Mouse (Mus musculus): Measurements from ENCODE around the gene Nfib. TPM values are rescaled to one million over a fixed set of nuclear protein-coding genes. Genes with fewer than 3 reads are reported as not detected.

Nfib gene
- polyA plus RNA-seq, 1 experiment: 7.7 TPM

GRCm38 (mm10) chr4:82359110-82359509 is 346.4 kb downstream of the Nfib start:
- H3ac ChIP-seq (ENCODE audit: control insufficient read depth, insufficient read length): no peak overlapping the region
- no peaks in the 10 kb centered on the region for H3K36me3 ChIP-seq (ENCODE audit: control insufficient read depth, insufficient read depth)
- H3K79me2 ChIP-seq (ENCODE audit: control insufficient read depth, insufficient read depth): peaks cover 4% of the 10 kb centered on the region
- no peak for TF ChIP-seq TCF3 (IDR thresholded peaks at IDR 0.05; ENCODE audit: insufficient read length, low read depth)
- TF ChIP-seq TCF12 (IDR thresholded peaks at IDR 0.05; ENCODE audit: insufficient read depth, poor library complexity, severe bottlenecking): no peak
- no peak for TF ChIP-seq POLR2A (IDR thresholded peaks at IDR 0.05; ENCODE audit: insufficient read length, low read depth)
- TF ChIP-seq USF1 (IDR thresholded peaks at IDR 0.05; ENCODE audit: low read depth): no peak
- TF ChIP-seq SRF (IDR thresholded peaks at IDR 0.05; ENCODE audit: control insufficient read depth, insufficient read length, low read depth): no peak
- TF ChIP-seq E2F4 (IDR thresholded peaks at IDR 0.05; ENCODE audit: insufficient read depth): no peak
- TF ChIP-seq POLR2AphosphoS2 (IDR thresholded peaks at IDR 0.05; ENCODE audit: insufficient read length, low read depth): no peak
- no peak for TF ChIP-seq CEBPB (IDR thresholded peaks at IDR 0.05; ENCODE audit: insufficient read depth, poor library complexity, severe bottlenecking)
- no peak for TF ChIP-seq REST (IDR thresholded peaks at IDR 0.05; ENCODE audit: insufficient read depth, insufficient read length)
- TF ChIP-seq MYOD1 (IDR thresholded peaks at IDR 0.05; ENCODE audit: control insufficient read depth in 1 of 3, insufficient read length in 2 of 3, low read depth in 2 of 3): no peak
- TF ChIP-seq MYOG (IDR thresholded peaks at IDR 0.05; ENCODE audit: control insufficient read depth in 1 of 3, insufficient read depth in 1 of 3, insufficient read length in 2 of 3, low read depth in 2 of 3): no peak
- no peaks in the 10 kb centered on the region for H3K27me3 ChIP-seq (ENCODE audit: control insufficient read depth, insufficient read depth, insufficient read length)
- no peak overlapping the region for H3K4me2 ChIP-seq (ENCODE audit: low read depth)
- no peak overlapping the region for H3K4me3 ChIP-seq

- no peaks in the 10 kb centered on the region for H3K79me2 ChIP-seq (ENCODE audit: control insufficient read depth, insufficient read depth)
- no peaks in the 10 kb centered on the region for H3K27me3 ChIP-seq (ENCODE audit: control insufficient read depth, insufficient read depth, insufficient read length)
- no peak overlapping the region for H3K4me2 ChIP-seq (ENCODE audit: low read depth)
- TF ChIP-seq REST (IDR thresholded peaks at IDR 0.05; ENCODE audit: insufficient read depth, insufficient read length) (no peak), POLR2A (IDR thresholded peaks at IDR 0.05; ENCODE audit: insufficient read length, low read depth) (no peak), POLR2AphosphoS2 (IDR thresholded peaks at IDR 0.05; ENCODE audit: insufficient read length, low read depth) (no peak), TCF3 (IDR thresholded peaks at IDR 0.05; ENCODE audit: insufficient read length, low read depth) (no peak), SRF (IDR thresholded peaks at IDR 0.05; ENCODE audit: control insufficient read depth, insufficient read length, low read depth) (no peak), E2F4 (IDR thresholded peaks at IDR 0.05; ENCODE audit: insufficient read depth) (no peak), MYOG (IDR thresholded peaks at IDR 0.05; ENCODE audit: control insufficient read depth in 1 of 3, insufficient read depth in 1 of 3, insufficient read length in 2 of 3, low read depth in 2 of 3) (no peak), MYOD1 (IDR thresholded peaks at IDR 0.05; ENCODE audit: control insufficient read depth in 1 of 3, insufficient read length in 2 of 3, low read depth in 2 of 3) (no peak), TCF12 (IDR thresholded peaks at IDR 0.05; ENCODE audit: insufficient read depth, poor library complexity, severe bottlenecking) (no peak), CEBPB (IDR thresholded peaks at IDR 0.05; ENCODE audit: insufficient read depth, poor library complexity, severe bottlenecking) (no peak), USF1 (IDR thresholded peaks at IDR 0.05; ENCODE audit: low read depth) (no peak), MAX (IDR thresholded peaks at IDR 0.05; ENCODE audit: low read depth) (no peak)
- H3ac ChIP-seq (ENCODE audit: control insufficient read depth, insufficient read length): no peak overlapping the region
- H3K36me3 ChIP-seq (ENCODE audit: control insufficient read depth, insufficient read depth): peaks cover 5% of the 10 kb centered on the region
- no peak overlapping the region for H3K4me3 ChIP-seq
These were observed 356.5 kb downstream of the Nfib start for GRCm38 (mm10) chr4:82349006-82349405.

GRCm38 (mm10) chr4:82344787-82345186 is 360.8 kb downstream of the Nfib start:
- Histone ChIP-seq H3K36me3 (ENCODE audit: control insufficient read depth, insufficient read depth) (no peaks in the 10 kb centered on the region), H3K27me3 (ENCODE audit: control insufficient read depth, insufficient read depth, insufficient read length) (no peaks in the 10 kb centered on the region), H3K4me3 (no peak overlapping the region), H3K4me2 (ENCODE audit: low read depth) (no peak overlapping the region), H3K79me2 (ENCODE audit: control insufficient read depth, insufficient read depth) (no peaks in the 10 kb centered on the region), H3ac (ENCODE audit: control insufficient read depth, insufficient read length) (no peak overlapping the region)
- no peak for TF ChIP-seq TCF3 (IDR thresholded peaks at IDR 0.05; ENCODE audit: insufficient read length, low read depth)
- no peak for TF ChIP-seq REST (IDR thresholded peaks at IDR 0.05; ENCODE audit: insufficient read depth, insufficient read length)
- no peak for TF ChIP-seq TCF12 (IDR thresholded peaks at IDR 0.05; ENCODE audit: insufficient read depth, poor library complexity, severe bottlenecking)
- no peak for TF ChIP-seq POLR2AphosphoS2 (IDR thresholded peaks at IDR 0.05; ENCODE audit: insufficient read length, low read depth)
- no peak for TF ChIP-seq CEBPB (IDR thresholded peaks at IDR 0.05; ENCODE audit: insufficient read depth, poor library complexity, severe bottlenecking)
- TF ChIP-seq USF1 (IDR thresholded peaks at IDR 0.05; ENCODE audit: low read depth): no peak
- no peak for TF ChIP-seq E2F4 (IDR thresholded peaks at IDR 0.05; ENCODE audit: insufficient read depth)
- TF ChIP-seq MYOG (IDR thresholded peaks at IDR 0.05; ENCODE audit: control insufficient read depth in 1 of 3, insufficient read depth in 1 of 3, insufficient read length in 2 of 3, low read depth in 2 of 3): no peak
- TF ChIP-seq MYOD1 (IDR thresholded peaks at IDR 0.05; ENCODE audit: control insufficient read depth in 1 of 3, insufficient read length in 2 of 3, low read depth in 2 of 3): no peak
- no peak for TF ChIP-seq POLR2A (IDR thresholded peaks at IDR 0.05; ENCODE audit: insufficient read length, low read depth)

GRCm38 (mm10) chr4:82344224-82344623 is 361.3 kb downstream of the Nfib start:
- no peak overlapping the region for H3K4me3 ChIP-seq

More at GRCm38 (mm10) chr4:82344224-82344623, 361.3 kb downstream of the Nfib start:
- no peaks in the 10 kb centered on the region for H3K36me3 ChIP-seq (ENCODE audit: control insufficient read depth, insufficient read depth)
- H3K79me2 ChIP-seq (ENCODE audit: control insufficient read depth, insufficient read depth): no peaks in the 10 kb centered on the region
- no peak for TF ChIP-seq MAX (IDR thresholded peaks at IDR 0.05; ENCODE audit: low read depth)
- no peak for TF ChIP-seq TCF3 (IDR thresholded peaks at IDR 0.05; ENCODE audit: insufficient read length, low read depth)
- TF ChIP-seq USF1 (IDR thresholded peaks at IDR 0.05; ENCODE audit: low read depth): no peak
- no peak for TF ChIP-seq E2F4 (IDR thresholded peaks at IDR 0.05; ENCODE audit: insufficient read depth)
- TF ChIP-seq MYOG (IDR thresholded peaks at IDR 0.05; ENCODE audit: control insufficient read depth in 1 of 3, insufficient read depth in 1 of 3, insufficient read length in 2 of 3, low read depth in 2 of 3): no peak
- no peak for TF ChIP-seq SRF (IDR thresholded peaks at IDR 0.05; ENCODE audit: control insufficient read depth, insufficient read length, low read depth)
- no peak for TF ChIP-seq POLR2A (IDR thresholded peaks at IDR 0.05; ENCODE audit: insufficient read length, low read depth)
- TF ChIP-seq POLR2AphosphoS2 (IDR thresholded peaks at IDR 0.05; ENCODE audit: insufficient read length, low read depth): no peak
- no peak for TF ChIP-seq REST (IDR thresholded peaks at IDR 0.05; ENCODE audit: insufficient read depth, insufficient read length)
- no peak for TF ChIP-seq TCF12 (IDR thresholded peaks at IDR 0.05; ENCODE audit: insufficient read depth, poor library complexity, severe bottlenecking)
- TF ChIP-seq CEBPB (IDR thresholded peaks at IDR 0.05; ENCODE audit: insufficient read depth, poor library complexity, severe bottlenecking): no peak
- no peak for TF ChIP-seq MYOD1 (IDR thresholded peaks at IDR 0.05; ENCODE audit: control insufficient read depth in 1 of 3, insufficient read length in 2 of 3, low read depth in 2 of 3)
- H3ac ChIP-seq (ENCODE audit: control insufficient read depth, insufficient read length): no peak overlapping the region
- no peaks in the 10 kb centered on the region for H3K27me3 ChIP-seq (ENCODE audit: control insufficient read depth, insufficient read depth, insufficient read length)
- no peak overlapping the region for H3K4me2 ChIP-seq (ENCODE audit: low read depth)

Data from myocyte (in vitro differentiated cells).